Mouse (Mus musculus) gastrocnemius, postnatal 14 days (tissue): Measurements from ENCODE around the gene Stk24. TPM values are rescaled to one million over a fixed set of nuclear protein-coding genes. Genes with fewer than 3 reads are reported as not detected.

ENCODE experiments used
- DNase-seq: peaks from one replicate; pipeline ENCODE4 v3.0.0; 2021; ENCODE audit warnings: mixed read lengths
- intact Hi-C: fragments of 180-260 bp; cut with DNase I; formaldehyde crosslinking; loops from one replicate; pipeline ENCODE4 v1.15.1; 2025; ENCODE audit warnings: low total_unique reads
- total RNA-seq, 2 experiments: library from RNA; stranded (reverse); gene quantifications; 2 replicates each; pipeline ENCODE4 v1.2.3; 2021

Gene Stk24
- total RNA-seq, 2 experiments from 2014 or later: 24.7 to 29.7 TPM

DNA sequence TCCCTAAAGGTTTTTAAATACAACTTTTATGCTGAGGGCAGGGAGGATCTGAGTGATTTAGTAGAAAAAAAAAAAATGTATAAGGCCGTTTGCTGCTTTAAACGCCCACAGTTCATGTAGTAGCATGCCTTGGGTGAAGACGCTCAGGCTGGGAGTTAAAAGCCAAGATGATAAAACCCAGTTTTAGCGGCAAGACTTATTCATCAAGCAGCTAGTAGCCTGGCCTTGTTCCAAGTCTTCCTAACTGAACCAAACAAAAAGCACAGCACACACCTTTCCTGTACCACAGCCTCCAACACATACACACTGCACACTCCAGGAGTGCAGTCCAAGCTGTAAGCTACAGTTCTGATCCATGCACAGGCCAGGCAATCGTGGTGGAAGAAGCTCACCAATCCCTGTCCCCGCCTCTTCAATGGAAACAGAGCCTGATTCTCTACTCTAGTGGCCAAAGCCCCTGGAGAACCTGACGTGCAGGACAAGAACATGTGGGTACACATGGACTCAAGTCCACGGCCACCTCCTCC is 23.4 kb downstream of the Stk24 start:
- intact Hi-C loops: no loop called here
- DNase-seq: no peak

DNA sequence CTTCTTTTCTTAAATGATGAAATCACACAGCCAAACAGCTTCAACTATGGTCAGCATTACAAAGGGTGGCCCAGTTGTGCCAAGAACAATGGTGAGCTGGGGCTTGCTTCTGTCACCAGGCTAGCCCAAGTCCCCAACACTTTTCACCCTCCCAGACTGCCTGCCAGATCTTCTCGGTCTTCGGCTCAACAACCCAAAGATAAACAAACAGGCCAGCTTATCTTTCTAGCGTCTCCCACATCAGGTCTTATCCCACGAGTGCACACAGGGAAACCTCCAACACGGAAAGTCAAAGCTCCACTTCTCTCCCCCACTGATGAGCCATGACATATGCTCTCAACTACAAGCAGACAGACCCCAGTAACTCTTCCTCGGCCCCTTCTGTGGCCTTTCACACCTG is 24.1 kb downstream of the Stk24 start:
- intact Hi-C loops: no loop called here

DNA sequence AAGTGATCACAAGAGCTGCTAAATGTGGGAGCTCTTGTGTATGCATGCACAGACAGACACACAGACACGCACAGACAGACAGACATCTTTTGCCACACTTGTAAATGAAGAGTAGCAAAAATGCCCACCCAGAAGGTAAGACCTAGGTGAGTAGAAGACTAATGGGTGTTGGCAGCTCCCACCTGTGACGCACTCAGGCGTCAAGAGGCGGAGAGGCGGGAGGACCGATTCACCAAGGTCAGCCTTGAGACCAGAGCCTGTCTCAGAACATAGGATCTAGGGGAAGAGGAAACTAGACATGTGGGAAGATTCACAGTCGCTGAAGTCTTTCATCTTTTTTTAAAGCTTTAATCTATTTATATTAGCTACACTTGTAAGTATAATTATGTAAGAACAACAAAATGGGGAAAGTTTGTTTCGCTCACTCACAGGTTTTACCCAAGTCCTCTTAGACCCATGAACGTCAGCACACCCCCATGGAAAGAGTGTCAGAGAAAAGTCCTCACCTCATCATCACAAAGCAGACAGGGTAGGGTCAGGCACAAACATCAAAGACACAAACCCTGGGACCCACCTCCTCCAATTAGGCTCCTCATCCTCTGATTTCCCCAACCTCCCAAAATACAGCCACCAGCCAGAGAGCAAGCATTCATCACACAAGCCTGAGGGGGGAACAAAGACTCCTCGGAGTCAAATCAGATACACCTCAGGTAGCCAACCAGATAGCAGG is 26.0 kb downstream of the Stk24 start:
- no peak for DNase-seq
- intact Hi-C loops: no loop called here

More for the DNA sequence above, 24.1 kb downstream of the Stk24 start:
- DNase-seq: no peak

DNA sequence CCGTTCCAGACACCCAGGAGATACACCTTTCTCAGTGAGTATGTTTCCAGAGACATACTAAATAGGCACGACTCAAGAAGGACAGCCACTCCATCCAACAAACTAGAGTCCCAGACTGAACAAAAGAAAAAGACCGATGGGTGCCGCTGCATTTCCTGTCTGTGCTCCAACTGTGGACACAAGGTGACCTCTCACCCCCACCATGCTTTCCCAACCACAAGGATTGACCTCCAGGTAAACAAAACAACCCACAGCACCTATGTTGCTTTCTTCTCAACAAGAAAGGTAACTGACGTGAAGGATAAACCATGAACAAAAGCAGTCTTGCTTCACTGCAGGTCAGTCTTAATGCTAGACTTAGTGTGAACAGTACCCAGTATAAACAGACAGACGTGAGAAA is 27.1 kb downstream of the Stk24 start:
- DNase-seq: no peak
- intact Hi-C loops: no loop called here

DNA sequence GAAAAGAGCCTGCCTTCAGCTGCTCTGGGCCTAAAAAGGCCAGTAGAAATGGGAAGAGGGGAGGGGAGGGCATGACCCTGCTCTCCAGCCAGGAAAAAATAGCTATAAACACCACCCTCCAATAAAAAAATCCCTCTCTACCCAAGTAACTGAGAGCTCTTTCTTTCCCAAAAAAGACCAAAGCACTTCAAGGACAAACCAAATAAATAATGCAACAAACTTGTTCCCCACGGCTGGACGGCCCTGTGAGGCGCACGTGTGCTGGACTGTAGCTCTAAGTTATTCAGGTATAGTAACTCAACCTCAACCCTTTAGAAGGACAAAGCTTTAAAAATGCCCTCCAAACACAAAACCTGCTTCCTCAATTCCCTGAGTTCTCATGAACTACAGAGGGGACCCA is 28.1 kb downstream of the Stk24 start:
- intact Hi-C loops: no loop called here
- no peak for DNase-seq

DNA sequence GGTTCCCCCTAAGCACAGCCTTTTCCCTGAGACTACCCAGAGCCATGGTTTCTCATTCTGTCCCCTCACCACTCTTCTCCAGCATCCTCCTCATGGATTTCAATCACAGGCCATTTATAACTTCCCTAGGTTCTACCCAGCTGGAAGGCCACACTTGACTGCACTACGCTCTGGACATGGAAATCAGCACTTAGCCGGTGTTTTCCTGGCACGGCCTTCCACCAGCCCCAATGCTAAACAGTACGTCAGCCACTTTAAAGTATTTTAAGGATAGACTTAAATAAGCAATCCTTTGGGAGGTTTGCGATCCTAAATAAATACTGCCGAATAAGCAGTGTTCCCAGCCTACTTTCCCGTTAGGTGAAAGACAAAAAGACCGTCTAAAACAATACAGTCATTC is 29.8 kb downstream of the Stk24 start:
- intact Hi-C loops: no loop called here
- DNase-seq: no peak

DNA sequence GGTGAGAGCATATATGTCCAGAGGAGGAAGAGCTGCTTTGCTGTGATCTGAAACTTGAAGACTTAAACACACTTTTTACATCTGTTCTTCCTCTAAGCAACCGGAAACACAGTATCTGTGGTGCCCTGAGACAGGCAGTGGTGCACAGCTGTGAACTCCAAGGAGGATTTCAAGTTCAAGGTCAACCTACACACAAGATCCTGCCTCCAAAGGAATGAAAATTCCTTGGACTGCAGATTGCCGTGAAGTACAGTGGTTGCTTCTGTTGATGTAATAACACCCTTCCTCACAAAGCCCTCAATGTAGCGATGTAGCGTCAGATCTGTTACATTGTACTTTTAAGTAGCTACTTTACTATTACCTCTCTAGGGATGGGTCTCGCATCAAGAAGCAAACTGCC is 30.5 kb downstream of the Stk24 start:
- DNase-seq: no peak
- intact Hi-C loops: no loop called here

DNA sequence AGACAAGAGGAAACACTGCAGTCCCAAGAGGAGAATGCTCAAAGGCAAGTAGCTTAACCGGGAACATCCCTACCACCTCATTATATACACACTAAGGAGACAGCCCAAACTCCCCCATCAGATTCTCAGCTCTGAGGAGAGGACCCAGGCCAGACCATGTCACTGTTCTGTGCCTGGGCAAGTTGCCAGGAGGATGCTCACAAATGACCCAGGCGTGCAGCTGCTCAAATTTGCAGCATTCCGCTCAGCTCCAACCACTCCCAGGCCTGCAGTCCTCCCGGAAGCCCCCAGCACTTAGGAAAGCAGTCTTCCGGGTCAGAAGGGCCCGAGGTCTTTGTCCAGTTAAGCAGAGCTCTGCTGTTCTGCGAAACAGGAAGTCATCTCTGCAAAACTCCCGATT is 31.6 kb downstream of the Stk24 start:
- intact Hi-C loops: no loop called here
- DNase-seq: peak; percentile 79

DNA sequence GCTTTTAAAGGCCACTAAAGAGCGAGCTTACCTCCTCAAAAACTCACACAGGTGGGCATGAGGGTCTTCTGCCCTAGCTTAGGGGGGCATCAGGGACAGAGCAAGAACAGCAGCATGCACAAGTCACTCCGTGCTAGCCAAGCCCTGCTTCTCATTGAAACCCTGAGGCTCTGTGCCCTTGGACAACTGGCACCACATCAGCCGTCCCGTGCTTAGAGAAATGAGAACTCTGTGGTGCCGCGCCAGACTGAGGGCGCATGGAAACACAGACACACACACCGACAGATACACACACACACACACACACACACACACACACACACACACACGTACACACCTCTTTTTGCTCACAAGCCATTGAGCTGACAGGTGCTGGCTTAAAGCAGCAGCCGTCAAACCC is 32.7 kb downstream of the Stk24 start:
- DNase-seq: no peak
- intact Hi-C loops: no loop called here

DNA sequence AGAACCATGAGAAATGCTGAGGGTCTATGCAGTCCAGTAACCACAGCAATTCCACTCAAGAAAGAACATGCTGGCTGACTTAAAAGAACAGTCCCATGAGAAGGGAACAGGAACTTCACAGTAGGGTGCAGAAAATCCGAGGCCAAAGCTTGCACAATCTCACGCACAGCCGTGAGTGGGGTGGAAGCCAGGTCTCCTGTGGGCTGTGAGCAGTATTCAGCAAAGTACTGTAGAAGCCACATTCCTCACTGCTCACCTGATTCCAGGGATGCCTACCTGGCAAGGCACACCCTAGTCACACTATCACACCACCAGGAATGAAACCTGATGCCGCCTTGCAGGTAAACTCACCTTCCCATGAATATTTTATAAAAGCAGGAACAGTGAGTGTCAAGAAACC is 33.2 kb downstream of the Stk24 start:
- DNase-seq: no peak
- intact Hi-C loops: no loop called here

DNA sequence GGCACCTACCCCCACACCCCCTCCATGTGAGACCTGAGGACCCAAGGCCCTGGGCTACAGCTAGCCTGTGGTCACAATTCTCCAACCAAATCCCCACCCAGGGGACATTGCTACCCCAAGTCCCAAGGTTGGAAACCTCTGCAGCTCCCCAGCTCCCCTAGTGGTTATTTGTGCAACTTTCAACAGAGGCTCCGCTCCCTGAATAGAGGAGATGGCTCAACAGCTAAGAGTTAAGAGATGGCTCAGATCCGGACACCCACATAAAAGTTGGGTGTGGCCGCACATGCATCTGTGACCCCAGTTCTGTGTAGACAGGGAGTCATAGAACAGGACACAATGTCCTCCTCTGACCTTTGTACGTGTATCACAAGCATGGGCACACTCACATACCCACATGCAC is 33.8 kb downstream of the Stk24 start:
- DNase-seq: no peak
- intact Hi-C loops: no loop called here

DNA sequence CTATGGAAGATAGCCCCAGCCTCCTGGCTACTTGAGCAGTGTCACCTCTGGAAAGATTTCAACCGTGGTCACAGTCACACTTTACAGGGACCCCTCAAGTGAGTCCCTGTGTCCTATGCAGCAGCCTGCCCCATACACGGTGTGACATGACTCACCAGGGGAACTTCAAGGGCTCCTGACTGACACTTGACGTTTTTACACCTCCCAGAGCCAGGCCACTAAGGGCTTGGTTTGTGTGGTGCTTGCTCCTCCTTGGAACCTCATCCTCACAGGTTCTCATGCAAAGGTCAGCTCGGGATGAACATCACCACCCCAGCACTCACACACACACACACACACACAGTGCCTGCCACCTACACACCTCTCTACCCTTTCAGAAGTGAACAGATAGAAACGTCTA is 34.9 kb downstream of the Stk24 start:
- no peak for DNase-seq
- intact Hi-C loops: no loop called here

DNA sequence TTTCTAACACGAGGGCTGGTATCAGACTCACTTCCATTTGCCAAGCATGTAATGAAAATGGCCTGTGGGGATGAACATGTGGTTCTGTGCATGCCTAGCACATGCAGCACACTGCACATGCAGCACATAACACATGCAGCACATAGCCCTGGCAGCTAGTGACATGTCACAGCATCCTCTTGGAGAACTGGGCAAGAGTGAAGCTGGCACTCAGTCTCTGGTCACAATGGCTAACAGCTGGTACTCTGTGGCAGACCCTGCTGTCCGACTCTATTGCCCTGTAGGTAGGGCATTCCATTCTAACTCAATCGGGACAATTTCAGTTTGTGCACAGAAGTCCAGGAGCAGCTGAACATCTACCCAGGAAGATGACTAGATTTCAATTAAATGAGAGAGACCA is 36.9 kb downstream of the Stk24 start:
- intact Hi-C loops: no loop called here
- no peak for DNase-seq

DNA sequence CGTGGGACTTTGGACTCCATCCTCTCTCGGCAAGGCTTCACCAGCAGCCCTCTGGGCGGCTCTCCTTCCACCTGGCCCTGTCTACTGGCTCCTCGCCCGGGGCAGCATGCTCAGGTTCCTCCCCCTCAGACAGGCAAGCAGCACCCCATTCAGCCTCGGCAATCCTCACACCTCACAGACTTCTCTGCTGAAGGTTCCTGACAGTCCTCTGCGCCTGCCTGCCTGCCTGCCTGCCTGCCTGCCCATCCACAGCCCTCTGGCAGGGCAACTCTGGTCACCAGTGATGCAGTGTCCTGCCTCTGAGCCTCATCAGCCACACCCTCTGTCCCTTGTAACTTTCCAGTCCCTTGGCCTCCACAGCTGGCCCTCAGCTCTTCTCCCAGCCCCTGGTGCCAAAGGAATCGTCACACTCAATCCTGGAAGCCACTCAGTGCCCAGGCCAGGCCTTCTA is 39.8 kb downstream of the Stk24 start:
- peak; percentile 73 for DNase-seq
- intact Hi-C loops: no loop called here

DNA sequence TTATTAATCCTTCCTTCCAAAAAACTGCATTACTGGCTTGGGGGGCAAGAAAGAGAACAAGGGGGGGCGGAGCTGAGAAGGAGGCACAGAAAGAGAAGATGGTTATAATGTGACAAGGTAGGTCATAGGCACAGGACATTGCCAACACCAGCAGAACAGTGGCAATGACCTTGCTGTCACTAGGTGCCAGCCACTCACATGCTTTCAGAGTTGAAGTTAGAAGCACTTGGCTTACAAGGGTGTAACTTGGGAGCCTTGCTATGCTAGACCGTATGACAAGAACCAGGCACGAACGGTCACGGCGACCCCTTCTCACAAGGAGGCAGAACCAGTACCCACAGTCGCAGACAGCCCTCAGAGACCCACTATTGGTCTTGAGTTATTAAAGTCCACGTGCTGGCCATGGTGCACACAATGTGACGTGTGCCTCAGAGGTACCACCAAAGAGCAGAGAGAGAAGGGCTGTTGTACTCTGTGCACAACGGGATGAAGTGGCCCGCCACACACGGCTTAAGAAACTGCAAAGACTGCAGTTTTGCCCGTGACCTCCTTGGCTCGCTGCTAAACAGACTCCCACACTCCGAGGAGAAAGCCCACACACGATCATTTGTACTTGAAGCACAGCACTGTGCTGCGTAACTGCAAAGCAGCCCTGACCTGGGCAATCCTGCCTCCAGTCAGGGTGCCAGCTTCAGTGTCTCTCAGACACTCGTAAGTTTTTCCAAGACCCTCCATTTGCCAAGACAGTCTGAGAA is 40.8 kb downstream of the Stk24 start:
- no peak for DNase-seq
- intact Hi-C loops: no loop called here

DNA sequence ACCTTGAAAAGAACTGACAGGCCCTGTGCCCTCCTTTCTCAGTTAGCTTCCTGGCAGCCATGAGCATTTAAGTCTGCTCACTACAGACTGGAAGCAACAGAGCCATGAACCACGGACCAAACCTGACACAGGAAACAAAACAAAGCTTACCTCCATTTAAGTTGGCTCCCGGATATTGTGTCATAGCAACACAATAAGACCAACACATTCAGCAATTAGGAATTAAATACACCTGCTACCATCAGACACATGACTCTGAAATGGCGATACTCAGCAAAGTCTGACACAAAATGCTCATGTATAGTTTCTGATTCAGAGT is 49.8 kb downstream of the Stk24 start:
- intact Hi-C loops: no loop called here
- no peak for DNase-seq

DNA sequence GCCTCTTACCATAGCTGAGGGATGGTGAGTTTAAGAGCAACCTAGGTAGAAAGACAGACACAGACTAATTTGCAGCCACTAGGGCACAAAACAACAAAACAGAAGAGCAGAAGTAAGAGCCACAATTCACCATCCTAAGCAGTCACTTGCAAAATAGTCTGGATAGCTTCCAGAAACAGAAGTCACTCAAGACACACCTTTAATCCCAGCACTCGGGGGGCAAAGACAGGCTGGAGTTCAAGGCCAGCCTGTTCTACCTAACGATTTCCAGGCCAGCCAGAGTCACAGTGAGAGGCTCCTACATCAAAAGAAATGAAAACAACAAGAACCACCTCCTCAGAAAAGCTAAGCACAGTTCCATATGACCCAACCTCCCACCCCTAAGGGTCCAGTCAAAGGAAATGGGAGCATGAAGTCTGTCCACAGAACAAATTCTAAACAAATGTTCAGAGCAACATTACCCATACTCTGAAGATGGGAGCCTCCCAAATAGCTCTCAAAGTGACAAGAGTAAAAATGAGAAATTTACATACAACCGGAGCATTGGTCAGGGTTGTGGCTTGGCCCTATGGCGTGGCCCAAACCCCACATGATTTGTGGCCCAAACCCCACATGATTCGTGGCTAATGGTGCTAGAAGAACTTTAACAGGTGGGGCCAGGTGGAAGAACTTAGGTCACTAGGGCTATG is 50.3 kb downstream of the Stk24 start:
- intact Hi-C loops: no loop called here
- DNase-seq: no peak

DNA sequence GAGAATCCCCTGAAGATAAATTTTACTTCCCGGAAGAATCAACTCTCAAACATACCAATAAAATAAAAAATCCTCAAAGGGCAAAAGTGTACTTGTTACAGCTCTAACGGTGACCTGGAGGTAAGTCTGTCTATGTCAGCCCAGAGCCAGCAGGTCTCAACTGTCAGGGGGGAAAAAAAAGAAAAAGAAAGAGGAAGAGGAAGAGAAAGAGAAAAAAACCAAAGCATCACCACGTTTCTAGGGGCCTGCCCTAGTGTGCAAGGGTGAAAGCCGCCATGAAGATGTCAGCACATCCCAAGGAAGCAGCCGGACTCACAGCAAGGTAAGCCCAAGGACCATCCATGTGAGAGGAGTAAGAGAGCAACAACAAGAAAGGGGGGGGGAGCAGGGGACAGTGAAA is 50.9 kb downstream of the Stk24 start:
- no peak for DNase-seq
- intact Hi-C loops: no loop called here

DNA sequence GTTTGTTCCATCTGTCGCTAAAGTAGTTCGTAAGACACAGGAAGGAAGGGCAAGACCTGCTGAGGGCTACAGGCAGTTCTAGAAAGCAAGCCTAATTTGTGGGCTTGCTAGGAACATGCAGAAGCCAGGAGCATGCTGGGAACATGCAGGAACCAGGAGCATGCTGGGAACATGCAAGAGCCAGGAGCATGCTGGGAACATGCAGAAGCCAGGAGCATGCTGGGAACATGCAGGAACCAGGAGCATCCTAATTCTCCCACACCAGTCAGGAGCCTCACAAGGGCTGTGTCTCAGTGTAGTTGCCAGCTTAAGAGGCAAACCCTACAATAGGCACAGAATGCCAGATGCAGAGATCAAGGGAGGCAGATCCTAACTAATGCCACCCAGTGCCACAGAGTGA is 53.4 kb downstream of the Stk24 start:
- no peak for DNase-seq
- intact Hi-C loops: no loop called here

DNA sequence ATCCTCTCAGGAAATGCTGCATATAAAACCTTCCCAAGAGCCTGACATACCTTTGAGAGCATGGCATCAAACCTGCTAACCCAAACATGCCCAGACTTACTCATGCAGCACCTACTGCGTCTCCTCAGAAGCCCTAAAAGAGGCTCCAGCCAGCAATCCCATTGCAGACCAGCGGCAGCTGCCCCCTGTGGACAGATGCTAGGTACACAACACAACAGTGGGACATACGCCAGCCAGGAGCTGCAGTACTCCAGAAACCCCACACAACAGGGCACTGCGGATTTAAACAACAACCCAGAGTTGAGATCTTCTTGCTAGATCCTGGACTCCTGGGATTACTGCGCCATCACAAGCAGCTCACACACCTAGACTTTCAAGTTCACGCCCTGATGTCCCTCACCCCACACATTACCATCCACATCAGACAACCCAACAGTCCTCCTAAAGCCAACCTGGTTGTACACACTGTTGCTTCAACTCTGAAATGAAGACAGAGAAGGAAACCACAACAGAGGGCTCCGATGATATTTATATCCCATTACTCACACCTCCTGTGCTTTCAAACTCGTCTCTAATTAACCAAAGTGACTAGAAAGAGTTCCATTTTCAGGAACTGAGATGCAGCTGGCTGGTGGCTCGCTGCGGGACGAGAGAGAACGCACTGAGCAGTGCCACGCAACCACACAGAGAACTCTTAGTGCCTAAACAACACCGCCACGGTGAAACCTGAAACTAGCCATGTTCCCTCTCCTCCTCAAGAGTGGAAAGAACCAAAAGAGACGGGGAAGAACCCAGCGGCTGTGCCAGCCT is 55.1 kb downstream of the Stk24 start:
- intact Hi-C loops: no loop called here
- no peak for DNase-seq
